Mouse (Mus musculus) heart, postnatal 10 days (tissue): ENCODE data around the gene Inpp4b. TPM values are rescaled to one million over a fixed set of nuclear protein-coding genes. Genes with fewer than 3 reads are reported as not detected.
"Not testable (repeated sequence)": the region's sequence is repeated elsewhere in the genome, so short reads cannot be mapped to it uniquely, and the experiment has no call there.

Experiments
- DNase-seq, 2 experiments: peaks; one replicate each; pipeline ENCODE4 v3.0.0; 2021
- intact Hi-C: fragments of 180-260 bp; cut with DNase I; formaldehyde crosslinking; loops from one replicate; pipeline ENCODE4 v1.15.1; 2025
- total RNA-seq, 2 experiments: library from RNA; stranded (reverse); gene quantifications; 2 replicates each; pipeline ENCODE4 v1.2.3; 2021

Inpp4b gene
- total RNA-seq, 2 experiments from 2014 or later = 41.8 to 44.4 TPM

DNA sequence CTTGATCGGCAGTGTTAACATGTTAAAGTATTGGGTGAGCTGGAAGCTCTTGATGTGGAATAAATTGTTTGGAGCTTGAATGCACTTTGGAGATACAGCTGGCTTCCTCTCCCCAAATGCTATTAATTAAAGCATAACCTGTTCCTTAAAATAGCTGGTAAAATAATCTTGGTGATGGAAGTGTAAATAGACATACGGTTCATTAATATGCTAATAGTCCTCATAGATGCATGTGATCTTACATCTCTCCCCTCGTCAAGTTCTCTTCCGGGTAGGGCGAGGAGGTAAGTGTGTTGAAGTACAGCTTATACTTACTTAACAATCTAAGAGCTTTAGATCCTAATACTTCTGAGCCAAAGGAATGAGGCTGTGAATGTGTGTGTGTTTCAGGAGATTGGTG lies 430.5 kb downstream of the Inpp4b start:
- no peak for DNase-seq
- intact Hi-C loops = no loop called here

DNA sequence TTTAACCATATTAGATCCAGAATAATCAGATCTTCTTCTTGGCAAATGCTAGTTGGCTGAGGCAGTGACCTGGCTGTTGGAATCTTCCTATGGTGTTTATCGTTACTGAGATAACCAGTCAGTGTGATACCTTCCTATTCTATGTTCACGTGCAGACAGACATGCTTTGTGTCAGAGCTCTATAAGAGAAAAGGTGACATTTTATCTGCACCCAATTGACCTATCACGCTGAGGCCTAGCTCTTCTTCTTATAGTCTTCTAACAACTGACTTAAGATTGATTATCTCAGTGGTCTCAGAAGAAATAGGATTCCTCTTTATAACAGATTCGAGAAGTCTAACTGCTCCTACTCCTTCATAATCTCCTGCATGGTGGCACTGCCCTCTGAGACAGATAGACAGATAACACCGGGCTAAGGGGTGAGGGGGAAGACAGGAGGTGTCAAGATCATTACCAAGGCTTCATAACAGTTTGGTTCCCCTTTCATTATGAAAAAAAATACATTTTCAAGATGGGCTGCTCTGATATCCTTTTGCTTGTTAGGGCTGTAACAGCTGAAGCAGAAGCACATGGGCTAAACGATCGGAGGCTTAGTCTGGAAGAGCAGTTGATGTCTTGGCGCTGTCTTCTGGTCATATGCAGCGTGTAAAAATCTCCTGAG lies 431.1 kb downstream of the Inpp4b start:
- DNase-seq = no peak

DNA sequence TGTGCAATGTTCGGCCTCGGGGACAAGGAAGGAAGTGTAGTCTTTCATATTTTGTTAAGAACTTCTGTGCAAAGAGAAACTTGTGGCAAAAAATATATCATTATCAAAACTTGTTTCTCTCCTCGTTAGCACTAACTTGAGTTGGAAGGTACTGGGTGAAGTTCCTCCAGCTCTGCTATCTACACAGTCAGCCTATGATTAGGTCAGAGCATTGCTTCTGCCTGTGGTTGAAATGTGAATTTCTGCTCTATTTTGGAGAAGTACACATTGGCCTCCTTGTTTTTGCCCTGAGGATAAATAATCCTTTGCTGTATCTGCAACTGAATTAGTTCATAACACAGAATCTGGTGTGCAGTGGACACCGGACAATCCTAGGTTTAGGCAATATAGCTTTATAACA lies 431.7 kb downstream of the Inpp4b start:
- intact Hi-C loops = no loop called here
- DNase-seq = no peak

More for the DNA sequence above, 431.1 kb downstream of the Inpp4b start:
- intact Hi-C loops = no loop called here

DNA sequence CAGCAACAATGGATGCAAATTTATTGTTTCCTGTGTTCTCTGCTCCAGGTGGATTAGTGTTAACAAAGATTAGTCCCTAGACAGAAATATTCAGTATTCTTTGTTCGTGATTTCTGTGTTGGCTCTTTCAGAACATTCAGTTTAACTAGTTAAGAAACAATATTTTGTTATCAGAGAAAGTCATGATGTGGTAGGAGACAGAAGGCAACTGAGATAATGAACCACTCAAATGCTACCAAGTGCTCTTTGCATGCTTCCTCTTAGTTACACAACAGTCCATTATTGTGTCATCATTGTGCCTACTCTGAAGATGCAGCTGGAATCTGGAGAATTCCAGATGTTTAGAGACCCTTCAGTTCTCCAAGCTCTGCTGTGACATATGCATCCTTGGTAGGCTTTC lies 432.1 kb downstream of the Inpp4b start:
- no peak for DNase-seq
- intact Hi-C loops = no loop called here

DNA sequence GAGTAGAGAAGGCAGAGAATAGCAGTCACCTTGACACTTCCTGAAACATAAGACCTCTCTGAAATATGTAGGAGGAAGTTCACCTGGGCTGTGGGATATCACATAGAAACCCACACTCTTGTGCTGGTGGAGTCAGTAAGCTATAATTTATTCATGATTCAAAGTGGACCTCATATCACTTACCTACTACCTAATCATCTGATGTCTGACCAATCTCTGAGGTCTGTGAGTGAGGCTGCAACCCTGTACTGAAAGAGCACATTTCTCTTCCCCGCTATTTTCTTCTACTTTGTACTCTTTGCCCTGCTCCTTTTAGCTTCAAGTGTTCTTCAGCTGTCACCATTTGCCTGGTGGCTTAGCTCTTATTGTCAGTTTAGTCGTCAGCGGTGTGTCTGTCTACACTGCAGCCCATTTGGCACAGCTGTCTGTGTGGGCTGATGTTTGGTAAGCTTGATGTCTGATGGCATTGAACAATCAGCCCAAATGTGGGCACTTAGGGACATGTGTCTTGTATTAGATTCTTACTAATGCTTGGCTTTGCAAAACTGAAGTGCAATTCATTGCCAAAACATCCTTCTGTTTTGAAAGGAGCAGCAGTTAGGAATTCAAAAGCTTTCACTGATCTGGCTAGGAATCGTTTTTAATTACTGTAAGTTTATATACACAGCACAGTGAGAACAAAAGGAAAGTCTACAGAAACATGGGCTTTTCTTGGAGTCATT lies 434.3 kb downstream of the Inpp4b start:
- DNase-seq = no peak
- intact Hi-C loops = no loop called here

DNA sequence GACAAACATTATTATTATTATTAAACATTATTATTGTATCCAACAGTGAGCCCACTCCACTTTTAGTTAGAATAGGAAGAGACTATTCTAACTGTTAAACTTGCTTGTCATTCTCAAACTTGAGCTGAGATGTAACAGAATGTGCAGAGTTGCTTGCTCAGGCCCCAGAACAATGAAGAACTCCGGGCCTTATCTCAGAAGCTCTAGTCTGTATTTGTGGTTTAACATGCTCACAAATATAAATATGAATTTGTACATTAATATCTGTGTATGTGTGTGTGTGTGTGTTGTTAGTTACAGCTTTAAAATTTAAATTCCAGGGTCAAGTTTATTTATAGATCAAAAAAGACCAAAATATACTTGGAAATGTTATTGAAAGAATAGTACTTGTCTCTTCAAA lies 435.3 kb downstream of the Inpp4b start:
- no peak for DNase-seq
- intact Hi-C loops = no loop called here

DNA sequence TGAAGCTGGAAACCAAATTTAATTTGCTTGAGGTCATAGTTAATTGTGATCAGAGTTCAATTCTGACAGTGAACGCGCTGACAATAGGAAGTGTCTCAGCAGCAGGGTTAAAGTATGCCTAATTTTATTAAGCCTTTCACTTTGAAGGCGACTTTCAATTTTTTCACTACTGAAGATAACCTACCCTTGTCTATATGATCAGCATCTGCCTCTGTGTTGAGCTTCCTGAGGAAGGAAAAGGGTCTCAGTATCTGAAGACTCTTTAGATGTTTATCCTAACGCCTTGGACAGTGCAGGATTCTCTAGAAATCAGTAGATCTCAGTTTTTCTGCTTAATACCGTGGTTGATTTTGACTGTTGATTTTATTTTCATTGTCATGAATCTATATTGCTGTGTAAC lies 437.1 kb downstream of the Inpp4b start:
- intact Hi-C loops = no loop called here
- no peak for DNase-seq

DNA sequence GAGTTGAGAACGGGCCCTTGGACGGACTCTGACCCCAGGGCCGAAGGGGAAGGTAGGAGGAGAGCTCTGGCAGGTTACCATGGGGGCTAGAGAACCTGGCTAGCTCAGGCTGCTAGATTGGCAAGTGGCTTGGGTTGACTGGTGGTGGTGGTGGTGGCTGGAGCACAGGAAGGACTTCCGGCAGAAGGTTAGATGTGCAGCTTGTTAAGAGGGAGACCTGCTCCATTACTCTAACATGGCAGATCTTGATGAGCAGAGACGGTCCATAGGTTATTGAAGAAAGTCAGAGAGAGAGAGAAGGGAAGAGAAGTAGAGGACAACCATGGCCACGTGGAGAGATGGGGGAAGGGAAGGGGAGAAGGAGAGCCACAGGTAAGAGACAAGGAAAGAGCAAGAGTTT lies 437.8 kb downstream of the Inpp4b start:
- intact Hi-C loops = no loop called here

DNA sequence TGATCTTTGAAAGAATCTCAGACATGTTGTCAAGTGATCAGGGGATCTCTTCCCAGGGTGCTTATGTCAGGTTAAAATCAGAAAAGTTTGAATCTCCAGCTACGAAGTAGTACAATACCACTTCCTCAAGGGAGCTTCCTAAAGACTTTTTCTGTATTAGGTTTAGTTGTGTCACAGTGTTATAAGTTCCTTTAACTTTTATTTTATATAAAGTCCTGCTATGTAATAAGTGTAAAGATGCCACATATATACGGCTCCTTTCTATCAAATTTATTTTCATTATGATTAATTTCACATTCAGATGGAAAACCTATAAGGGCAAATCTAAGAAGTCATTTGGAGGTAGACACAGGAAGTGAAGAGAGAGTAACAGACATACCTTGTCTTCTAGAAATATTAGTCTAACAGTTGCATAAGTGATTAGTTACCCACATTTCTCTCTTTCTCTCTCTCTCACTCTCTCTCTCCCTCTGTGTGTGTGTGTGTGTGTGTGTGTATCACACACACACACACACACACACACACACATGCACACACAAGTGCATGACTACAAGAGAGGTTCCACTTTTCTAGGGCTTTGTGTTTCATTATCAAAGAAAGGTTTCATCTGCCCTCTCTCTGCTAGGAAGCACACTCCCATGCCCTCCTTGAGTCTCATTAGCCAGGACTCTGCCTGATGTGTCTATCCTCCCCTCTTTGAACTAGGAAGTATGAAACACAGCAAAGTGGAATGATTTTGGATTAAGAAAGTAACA lies 438.7 kb downstream of the Inpp4b start:
- DNase-seq = no peak
- intact Hi-C loops = no loop called here

More for the DNA sequence above, 437.8 kb downstream of the Inpp4b start:
- no peak for DNase-seq

DNA sequence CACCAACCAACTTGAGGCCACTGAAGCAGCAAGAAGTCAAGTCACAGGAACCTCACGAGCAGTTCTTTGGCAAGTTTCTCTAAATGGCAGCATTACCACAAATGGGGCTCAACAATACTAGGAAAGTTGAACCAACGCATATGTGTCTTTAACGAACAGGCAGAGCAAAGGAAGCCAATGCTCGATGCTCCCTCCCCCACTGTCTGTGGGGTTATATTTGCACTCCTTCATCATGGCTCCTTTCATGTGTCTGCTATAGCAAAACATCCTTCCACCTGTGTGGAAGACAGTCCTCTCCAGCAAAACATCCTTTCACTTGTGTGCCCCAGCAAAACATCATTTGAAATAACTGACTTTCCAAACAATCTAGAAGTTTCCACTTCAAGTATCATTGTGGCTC lies 440.4 kb downstream of the Inpp4b start:
- intact Hi-C loops = no loop called here
- DNase-seq = no peak

DNA sequence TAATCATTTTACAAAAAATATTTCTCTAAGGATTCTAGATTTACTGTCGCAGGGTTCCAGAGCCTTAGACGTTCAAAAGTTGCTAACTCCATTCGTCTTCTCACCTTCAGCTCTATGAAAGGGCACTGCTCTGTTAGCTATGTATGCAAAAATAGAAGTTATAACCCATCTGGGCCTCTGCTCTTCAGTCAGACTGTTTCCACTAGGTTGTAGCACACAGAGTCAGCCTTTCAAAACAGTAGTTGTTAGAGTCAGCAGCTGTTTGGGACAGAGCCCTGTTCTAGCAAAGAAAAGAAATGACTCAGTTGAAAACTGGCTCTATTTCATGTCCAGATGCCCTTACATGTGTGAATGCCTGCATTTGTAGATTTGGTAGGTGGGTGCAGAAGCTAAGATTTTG lies 442.4 kb downstream of the Inpp4b start:
- no peak for DNase-seq
- intact Hi-C loops = no loop called here

DNA sequence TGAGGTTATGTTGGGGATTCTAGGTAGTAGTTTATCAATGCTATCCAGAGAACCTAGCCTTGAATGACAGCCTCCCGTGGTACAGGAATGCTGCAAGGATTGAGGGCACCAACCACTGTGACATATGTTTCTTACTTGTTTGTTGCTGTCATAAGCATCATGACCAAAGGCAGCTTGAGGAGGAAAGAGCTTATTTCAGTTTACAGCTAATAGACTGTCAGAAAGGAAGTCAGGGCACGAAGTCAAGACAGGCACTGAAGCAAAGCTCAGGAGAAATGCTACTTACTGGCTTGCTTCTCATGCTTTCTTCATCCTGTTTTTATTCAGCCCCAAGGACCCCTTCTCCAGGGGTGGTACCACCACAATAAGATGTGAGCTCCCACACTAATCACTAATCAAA lies 446.1 kb downstream of the Inpp4b start:
- DNase-seq = no peak
- intact Hi-C loops = no loop called here

DNA sequence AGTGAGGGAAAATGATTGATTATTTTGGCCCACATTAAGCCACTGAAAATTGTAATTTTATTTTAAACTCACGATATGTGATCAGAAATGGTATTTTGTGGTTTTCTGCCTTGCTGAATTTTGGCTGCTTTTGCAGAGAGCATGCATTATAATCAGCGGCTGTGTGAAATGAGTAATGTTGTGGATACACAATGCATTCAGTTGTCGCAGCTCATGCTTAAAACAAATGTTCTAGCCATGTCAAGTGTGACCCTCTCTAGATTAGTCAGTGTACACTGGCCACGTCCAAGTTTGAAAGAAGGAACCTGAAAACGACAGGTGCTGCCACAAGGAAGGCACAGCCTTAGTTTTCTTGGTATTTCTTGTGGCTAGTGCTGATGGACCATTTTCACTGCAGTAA lies 450.3 kb downstream of the Inpp4b start:
- DNase-seq = no peak

DNA sequence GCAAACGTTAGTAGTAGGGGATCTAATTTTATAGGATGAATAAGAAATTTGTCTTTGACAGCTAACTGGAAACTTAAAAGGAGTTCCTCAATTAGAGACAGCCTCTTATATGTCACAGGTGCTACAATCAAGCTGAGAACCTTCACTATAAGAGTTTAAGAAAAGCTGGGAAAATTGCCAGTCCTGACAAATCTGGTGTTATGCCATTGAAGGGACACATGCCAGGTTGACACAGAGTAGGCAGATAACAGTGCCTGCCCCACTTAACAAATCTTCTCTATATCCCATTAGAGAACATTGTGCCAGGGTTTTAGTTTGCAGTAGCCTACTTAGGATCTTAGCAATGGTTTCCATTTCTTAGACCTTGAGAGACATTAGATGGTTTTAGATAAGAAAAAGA lies 456.1 kb downstream of the Inpp4b start:
- DNase-seq = peak; percentile 68 to 79
- intact Hi-C loops = no loop called here

More for the DNA sequence above, 450.3 kb downstream of the Inpp4b start:
- intact Hi-C loops = no loop called here

DNA sequence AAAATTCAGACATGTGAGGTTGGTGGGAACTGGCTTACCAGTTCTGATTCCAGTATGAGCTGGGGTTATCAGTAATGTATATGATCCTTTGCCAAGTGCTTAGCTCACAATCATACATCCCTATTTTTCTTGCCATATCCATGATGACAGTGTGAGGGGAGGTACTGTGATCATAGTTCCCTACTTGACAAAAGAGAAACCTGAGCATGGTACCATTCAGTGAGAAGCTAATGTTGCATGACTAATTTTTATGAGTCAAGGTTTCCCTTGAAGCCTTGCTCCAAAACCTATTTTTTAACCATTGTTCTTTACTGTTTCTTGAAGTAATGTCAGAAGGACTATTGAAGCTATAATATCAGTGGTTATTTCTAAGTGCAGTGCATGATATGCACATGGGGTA lies 458.4 kb downstream of the Inpp4b start:
- no peak for DNase-seq
- intact Hi-C loops = no loop called here

DNA sequence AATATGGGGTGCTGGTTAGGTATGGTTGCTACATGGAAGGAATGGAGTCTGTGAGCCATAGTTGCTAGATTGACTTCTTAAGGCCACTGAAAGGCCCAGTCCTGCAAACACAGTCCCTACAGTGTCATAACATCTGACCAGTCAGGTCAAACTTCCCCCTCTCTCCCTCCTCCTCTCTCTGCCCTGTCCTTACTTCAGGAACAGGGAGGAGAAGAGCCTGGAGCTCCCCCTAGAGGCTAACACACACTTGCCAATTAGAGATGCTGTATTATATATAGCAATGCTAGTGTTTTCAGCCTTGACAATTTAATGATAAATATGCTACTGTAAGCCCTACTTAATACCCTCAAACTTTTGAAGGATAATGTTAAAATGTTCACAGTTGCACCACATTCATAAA lies 464.4 kb downstream of the Inpp4b start:
- intact Hi-C loops = loop anchor here (2.0 kb wide), 1 partner anchor 328 kb away; no protein-coding TSS in a partner anchor
- DNase-seq = peak; percentile 70 to 81

DNA sequence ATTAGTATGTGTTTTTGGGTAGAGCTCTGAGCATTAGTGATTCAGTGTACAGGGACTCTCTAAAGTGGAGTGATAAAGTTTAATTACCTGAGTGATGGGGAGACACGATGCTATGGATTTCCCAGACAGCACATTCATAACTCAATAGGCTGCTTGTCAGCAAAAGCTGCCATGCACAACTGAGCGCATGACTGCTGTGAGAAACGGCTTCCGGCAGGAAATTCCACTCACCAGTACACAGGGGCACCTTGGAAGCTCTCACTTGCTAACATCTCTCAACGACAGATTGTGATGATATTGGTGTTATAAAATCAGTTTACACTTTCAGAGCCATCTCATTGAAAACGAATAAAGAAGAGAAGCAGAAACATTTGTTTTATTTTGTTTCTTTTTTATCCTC lies 465.2 kb downstream of the Inpp4b start:
- intact Hi-C loops = loop anchor here (2.0 kb wide), 1 partner anchor 329 kb away; no protein-coding TSS in a partner anchor
- no peak for DNase-seq

DNA sequence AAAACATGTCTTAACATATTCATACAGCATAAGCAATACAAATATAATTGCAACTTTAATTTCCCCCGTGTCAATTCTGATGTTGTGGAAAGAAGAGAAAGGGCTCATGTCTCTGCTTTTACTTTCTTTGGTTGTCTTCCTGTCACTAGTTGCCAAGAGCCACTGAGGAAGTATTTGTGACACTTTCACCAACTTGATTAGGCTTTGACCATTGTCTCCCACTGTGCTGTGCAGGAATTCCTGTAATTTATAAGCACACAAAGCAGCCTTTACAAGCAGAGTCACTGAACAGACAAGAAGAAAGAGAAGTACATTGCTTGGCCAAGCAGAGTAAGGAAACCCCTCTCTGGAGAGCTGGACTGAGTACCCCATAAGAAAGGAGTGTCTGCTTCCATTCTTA lies 466.1 kb downstream of the Inpp4b start:
- no peak for DNase-seq
- intact Hi-C loops = no loop called here

DNA sequence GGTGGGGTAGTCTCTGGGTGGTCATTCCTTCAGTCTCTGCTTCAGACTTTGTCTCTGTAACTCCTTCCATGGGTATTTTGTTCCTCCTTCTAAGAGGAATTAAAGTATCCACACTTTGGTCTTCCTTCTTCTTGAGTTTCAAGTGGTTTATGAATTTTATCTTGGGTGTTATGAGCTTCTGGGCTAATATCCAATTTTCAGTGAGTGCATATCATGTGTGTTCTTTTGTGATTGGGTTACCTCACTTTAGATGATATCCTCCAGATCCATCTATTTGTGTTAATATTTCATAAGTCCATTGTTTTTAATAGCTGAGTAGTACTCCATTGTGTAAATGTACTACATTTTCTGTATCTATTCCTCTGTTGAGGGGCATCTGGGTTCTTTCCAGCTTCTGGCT lies 467.1 kb downstream of the Inpp4b start:
- DNase-seq, intact Hi-C loops: not testable (repeated sequence)

DNA sequence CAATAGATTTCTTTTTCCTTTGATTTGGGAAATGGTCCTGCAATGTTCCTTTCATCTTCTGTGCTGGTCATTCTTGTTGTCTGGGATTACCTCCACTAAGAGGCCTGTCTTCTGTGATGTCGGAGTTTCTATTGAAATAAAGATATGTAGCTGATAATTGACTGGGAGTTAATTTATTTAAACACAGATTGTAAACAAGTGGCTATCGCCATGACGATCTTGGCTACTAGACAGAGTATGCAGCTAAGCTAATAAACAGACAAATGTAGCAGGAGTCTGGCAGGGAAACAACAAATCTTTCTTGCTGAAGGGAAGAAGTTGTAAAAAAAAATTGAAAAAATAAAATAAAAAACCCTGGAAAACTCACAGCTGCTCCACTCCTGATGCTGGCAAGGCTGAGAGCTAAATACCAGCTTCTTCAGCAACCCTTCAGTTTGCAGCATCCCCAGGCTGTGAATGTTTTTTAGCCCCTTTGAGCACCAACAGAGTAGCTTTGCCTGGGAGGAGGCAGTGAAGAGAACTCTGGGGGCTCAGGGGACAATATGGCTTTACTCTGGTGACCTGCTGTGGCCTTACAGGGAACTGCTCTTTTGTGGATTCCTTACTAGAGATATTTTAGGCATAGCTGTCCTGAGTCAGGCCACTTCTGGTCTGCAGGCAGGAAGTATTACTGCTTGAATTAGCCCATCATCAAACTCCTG lies 469.8 kb downstream of the Inpp4b start:
- intact Hi-C loops = loop anchor here (2.0 kb wide), 1 partner anchor 463 kb away; no protein-coding TSS in a partner anchor
- peak; percentile 41 for DNase-seq

DNA sequence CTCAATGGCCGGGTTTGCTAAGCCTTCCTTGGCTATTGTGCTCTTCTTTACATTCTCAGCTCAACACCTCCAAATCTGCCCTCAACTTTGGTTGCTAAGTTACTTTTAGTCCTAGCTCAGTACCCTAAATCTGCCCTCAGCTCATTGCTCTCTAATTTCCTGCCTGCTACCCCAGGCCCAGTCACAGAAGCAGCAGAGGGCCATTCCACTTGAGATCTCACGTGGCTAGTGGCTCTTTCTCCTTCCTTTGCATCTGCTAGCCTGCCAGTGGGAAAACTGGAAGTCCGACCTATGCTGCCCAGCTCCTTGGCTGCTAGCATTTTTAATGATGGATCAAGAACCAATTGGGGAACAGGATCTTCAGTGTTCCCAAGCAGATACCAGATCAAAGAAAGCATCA lies 472.4 kb downstream of the Inpp4b start:
- no peak for DNase-seq
- intact Hi-C loops = loop anchor here (5.0 kb wide), 1 partner anchor 213 kb away; no protein-coding TSS in a partner anchor
